Mouse (Mus musculus) heart, embryonic 12.5 days (tissue): ENCODE measurements at regions not wholly inside any gene's neighbourhood (a gene's known extent, or its start where the extent isn't known, plus 50 kb on each side); places are given as distances from the start of the nearest gene placed in this dataset.

ENCODE experiments used
- ATAC-seq: fragments of 200-750 bp; cut with Nextera tagmentation; 2 replicates; pipeline ENCODE4 v1.8.0; 2017; ENCODE audit warnings: moderate TSS enrichment, moderate library complexity; ENCODE audit not compliant: insufficient number of reproducible peaks, low FRiP score
- H3K27ac ChIP-seq: fragments of 300-500 bp; sonication (generic); 2 replicates; pipeline ENCODE4 v1.5.1; 2016; ENCODE audit warnings: mild to moderate bottlenecking, moderate library complexity; ENCODE audit not compliant: poor library complexity, severe bottlenecking
- H3K27me3 ChIP-seq: fragments of 300-500 bp; sonication (generic); replicated peaks from 2 replicates; pipeline ENCODE4 v1.6.1; 2016; ENCODE audit warnings: mild to moderate bottlenecking, moderate library complexity
- H3K36me3 ChIP-seq: fragments of 300-500 bp; sonication (generic); 2 replicates; pipeline ENCODE4 v1.6.1; 2016; ENCODE audit warnings: mild to moderate bottlenecking, moderate library complexity
- H3K4me1 ChIP-seq: fragments of 300-500 bp; sonication (generic); replicated peaks from 2 replicates; pipeline ENCODE4 v1.6.1; 2016; ENCODE audit warnings: mild to moderate bottlenecking
- H3K4me2 ChIP-seq: fragments of 300-500 bp; sonication (generic); 2 replicates; pipeline ENCODE4 v1.6.1; 2016; ENCODE audit warnings: mild to moderate bottlenecking, moderate library complexity
- H3K4me3 ChIP-seq: fragments of 300-500 bp; sonication (generic); 2 replicates; pipeline ENCODE4 v1.5.1; 2016; ENCODE audit warnings: mild to moderate bottlenecking
- H3K9ac ChIP-seq: fragments of 300-500 bp; sonication (generic); 2 replicates; pipeline ENCODE4 v1.6.1; 2016; ENCODE audit warnings: mild to moderate bottlenecking, moderate library complexity
- H3K9me3 ChIP-seq: fragments of 300-500 bp; sonication (generic); replicated peaks from 2 replicates; pipeline ENCODE4 v1.6.1; 2016; ENCODE audit warnings: mild to moderate bottlenecking, moderate library complexity
- WGBS: fragments of 180-500 bp; shearing (Covaris S2); methylation state at CpG from one replicate; pipeline ENCODE4 v1.1.7; 2016; 5-methylcytosine and 5-hydroxymethylcytosine counted together

DNA sequence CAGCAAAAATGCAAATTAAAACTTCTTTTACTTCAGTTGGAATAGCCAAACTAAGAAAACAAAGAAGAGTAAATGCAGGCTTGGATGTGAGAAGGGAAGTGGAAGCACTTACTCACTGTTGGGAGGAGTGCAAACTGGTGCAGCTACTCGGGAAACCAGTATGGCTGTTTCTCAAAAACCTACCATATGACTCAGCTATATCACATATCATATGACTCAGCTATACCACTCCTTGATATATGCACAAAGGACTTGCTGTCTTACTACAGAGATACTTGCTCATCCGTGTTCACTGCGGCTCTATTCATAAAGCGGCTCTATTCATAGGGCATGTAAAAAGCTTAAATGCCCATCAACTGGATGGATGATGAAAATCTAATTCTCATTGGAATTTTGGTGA is 59.5 kb upstream of the Fam19a1 start:
- Histone ChIP-seq H3K9ac (no peak overlapping the region), H3K4me2 (no peak overlapping the region), H3K27me3 (no peaks in the 10 kb centered on the region), H3K4me1 (no peaks in the 10 kb centered on the region), H3K36me3 (no peaks in the 10 kb centered on the region), H3K9me3 (no peaks in the 10 kb centered on the region), H3K27ac (no peak overlapping the region), H3K4me3 (no peak overlapping the region)
- ATAC-seq = no peak
- 79% methylated on average over 4 of the region's 4 CpGs for WGBS

GRCm38 (mm10) chr6:96057011-96057410 is 55.9 kb upstream of the Fam19a1 start:
- Histone ChIP-seq H3K27me3 (no peaks in the 10 kb centered on the region), H3K4me2 (no peak overlapping the region), H3K36me3 (no peaks in the 10 kb centered on the region), H3K9ac (no peak overlapping the region), H3K9me3 (no peaks in the 10 kb centered on the region), H3K4me3 (no peak overlapping the region), H3K27ac (no peak overlapping the region), H3K4me1 (no peaks in the 10 kb centered on the region)
- 72% methylated on average over 2 of the region's 2 CpGs for WGBS
- ATAC-seq = no peak

DNA sequence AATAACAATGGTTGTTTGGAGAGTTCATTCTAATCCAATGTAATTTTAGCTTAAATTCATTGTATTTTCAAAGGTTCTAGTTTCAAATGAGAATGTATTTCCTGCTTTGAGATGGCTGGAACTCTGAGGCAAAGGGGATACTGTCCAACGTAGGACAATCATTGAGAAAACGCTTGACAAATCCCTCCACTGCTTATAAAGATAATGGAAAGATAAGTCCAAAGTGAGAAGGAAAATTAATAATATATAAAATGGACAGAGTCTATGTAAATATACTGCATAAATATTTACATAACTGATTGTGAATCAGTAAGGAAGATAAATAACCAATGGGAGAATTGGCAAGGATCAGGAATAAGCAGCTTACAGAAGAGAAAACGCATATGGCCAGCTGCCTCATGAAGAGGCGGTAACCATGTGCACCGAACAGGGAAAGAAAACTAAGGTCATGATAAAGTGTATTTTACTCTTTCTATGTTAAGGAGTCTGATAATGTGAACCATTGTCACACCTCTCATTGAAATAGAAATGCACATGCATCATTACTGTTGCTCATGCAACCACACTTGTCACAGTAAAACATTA is 55.3 kb upstream of the Fam19a1 start:
- ATAC-seq = no peak
- Histone ChIP-seq H3K9ac (no peak overlapping the region), H3K4me1 (no peaks in the 10 kb centered on the region), H3K9me3 (no peaks in the 10 kb centered on the region), H3K27ac (no peak overlapping the region), H3K27me3 (no peaks in the 10 kb centered on the region), H3K36me3 (no peaks in the 10 kb centered on the region), H3K4me3 (no peak overlapping the region), H3K4me2 (no peak overlapping the region)
- 71% methylated on average over 5 of the region's 5 CpGs for WGBS

- no peak for ATAC-seq
- H3K4me1 ChIP-seq = no peaks in the 10 kb centered on the region
- no peaks in the 10 kb centered on the region for H3K36me3 ChIP-seq
- no peak overlapping the region for H3K4me3 ChIP-seq
- no peaks in the 10 kb centered on the region for H3K9me3 ChIP-seq
- no peak overlapping the region for H3K9ac ChIP-seq
- WGBS = 74% methylated on average over 1 of the region's 1 CpGs
- H3K4me2 ChIP-seq = no peak overlapping the region
- H3K27ac ChIP-seq = no peak overlapping the region
- no peaks in the 10 kb centered on the region for H3K27me3 ChIP-seq
Observed at GRCm38 (mm10) chr6:96061979-96062378, 51.0 kb upstream of the Fam19a1 start.
